Mouse (Mus musculus) ovary, adult 2 months (tissue): Measurements from ENCODE around the gene Myh15. TPM values are rescaled to one million over a fixed set of nuclear protein-coding genes. Genes with fewer than 3 reads are reported as not detected.

Source experiments
- polyA plus RNA-seq: library from polyadenylated mRNA; depleted of rRNA; stranded (reverse); fragments of >200 nt; gene quantifications from 2 replicates; pipeline ENCODE4 v1.2.3, GENCODE M21; 2012; rRNA removed

The Myh15 gene
- polyA plus RNA-seq: not detected in 2 replicates

GRCm38 (mm10) chr16:49057186-49057585 lies at the start of gene Myh15:
Gene Myh15 (plus strand): TSS chr16:49057486.

Other genes with a start within 250 kb of the Myh15 start
- not detected in 2 replicates for gene Retnlb, start 240.6 kb upstream of the Myh15 start, polyA plus RNA-seq
- gene Retnla, start 214.9 kb upstream of the Myh15 start, polyA plus RNA-seq: 17.7 and 26.1 TPM in 2 replicates
- gene Retnlg, start 184.9 kb upstream of the Myh15 start, polyA plus RNA-seq: 4.2 and 4.4 TPM in 2 replicates
- 3.9 and 4.4 TPM in 2 replicates for gene Dzip3, start 63.3 kb upstream of the Myh15 start, polyA plus RNA-seq
- gene Cip2a, start 63.3 kb upstream of the Myh15 start, polyA plus RNA-seq: 2.0 and 2.7 TPM in 2 replicates